Mouse (Mus musculus) embryo, embryonic 10 days (tissue): ENCODE measurements at regions not wholly inside any gene's neighbourhood (a gene's known extent, or its start where the extent isn't known, plus 50 kb on each side); places are given as distances from the start of the nearest gene placed in this dataset.
"Not testable (repeated sequence)": the region's sequence is repeated elsewhere in the genome, so short reads cannot be mapped to it uniquely, and the experiment has no call there.

Experiments used
- DNase-seq: peaks from one replicate; pipeline ENCODE4 v3.0.0-alpha.2; 2015; ENCODE audit warnings: low spot score

- DNase-seq, result not testable (repeated sequence)
These were observed 205.4 kb downstream of the Diras2 start for GRCm38 (mm10) chr13:52325647-52326046.

GRCm38 (mm10) chr13:52327734-52328133, 203.3 kb downstream of the Diras2 start:
- DNase-seq, result no peak

- DNase-seq, result no peak
These were observed 202.3 kb downstream of the Diras2 start for GRCm38 (mm10) chr13:52328766-52329165.

DNA sequence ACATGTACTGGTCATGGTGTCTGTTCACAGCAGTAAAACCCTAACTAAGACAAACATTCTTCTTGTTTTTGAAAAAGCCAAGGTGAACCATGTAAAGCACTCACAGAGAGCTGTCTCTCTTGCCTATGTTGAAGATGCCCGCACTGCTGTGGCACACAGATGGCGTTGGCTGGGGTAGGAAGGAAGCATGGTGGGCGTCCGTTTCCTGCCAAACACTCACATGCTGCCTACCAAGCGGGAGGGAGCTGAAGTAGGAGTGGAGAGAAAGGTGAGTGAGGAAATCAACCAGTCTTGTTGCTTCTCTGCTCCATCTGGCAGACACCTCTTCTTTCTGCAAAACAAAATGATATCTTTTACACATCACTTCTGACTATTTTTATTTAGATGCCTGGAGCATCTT, 200.0 kb downstream of the Diras2 start:
- DNase-seq, result no peak

- no peak for DNase-seq
These were observed 196.1 kb downstream of the Diras2 start for GRCm38 (mm10) chr13:52334962-52335361.

DNA sequence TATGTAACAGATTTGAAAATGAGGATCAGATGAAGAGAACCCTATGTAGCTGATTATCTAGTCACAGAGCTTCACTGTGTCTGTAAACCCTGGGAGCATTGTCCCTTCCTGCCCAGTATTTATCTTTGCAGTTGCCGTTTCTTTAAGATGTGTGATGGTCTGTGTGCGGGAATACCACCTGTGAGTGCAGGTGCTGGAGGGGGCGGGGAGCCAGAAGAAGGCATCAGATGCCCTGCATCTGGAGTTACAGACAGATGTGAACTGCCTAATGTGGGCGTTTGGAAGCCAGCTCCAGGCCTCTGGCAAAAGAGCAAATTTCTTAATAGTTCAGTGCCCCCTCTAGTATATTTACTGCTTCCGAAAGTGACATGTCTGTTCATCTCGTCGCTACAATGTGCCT, 193.1 kb downstream of the Diras2 start:
- no peak for DNase-seq

GRCm38 (mm10) chr13:52339156-52339555, 191.9 kb downstream of the Diras2 start:
- peak; percentile 27 for DNase-seq

DNA sequence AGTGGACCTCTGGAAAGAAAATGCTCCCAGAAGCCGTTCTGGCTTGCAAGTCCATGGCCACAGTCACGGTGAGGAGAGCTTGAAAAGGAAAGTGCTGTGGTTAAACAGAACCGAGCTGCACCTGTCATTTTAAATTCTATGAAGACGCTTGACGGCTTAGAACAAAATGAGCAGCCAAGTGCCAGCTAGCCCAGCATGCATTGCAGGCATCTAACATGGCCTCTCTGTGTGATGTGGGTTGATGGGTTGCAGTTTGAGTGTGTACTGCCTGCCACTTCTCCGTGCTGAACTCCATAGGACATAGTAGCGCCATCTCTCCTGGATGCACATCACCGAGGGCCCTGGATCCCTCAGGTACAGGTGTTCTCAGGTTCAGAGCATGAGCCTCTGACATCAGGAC, 189.1 kb downstream of the Diras2 start:
- DNase-seq, result no peak

DNA sequence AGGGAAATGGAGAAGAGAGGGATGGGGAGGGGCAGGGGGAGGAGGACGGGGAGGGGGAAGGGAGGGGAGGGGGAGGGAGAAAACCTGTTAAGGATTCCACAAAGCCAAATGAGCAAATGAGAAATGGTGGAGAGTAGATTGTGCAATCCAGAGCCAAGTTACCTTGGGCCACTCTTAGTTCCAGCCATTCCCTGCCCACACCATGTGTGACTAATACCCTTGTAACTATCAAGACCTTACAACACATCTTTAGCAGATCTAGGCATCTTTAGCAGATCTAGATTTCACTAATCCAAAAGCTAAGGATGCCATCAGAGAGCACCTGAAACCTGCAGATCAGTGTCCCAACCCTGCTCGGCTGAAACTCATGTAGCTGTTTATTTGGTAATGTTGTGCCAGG, 186.7 kb downstream of the Diras2 start:
- no peak for DNase-seq

DNA sequence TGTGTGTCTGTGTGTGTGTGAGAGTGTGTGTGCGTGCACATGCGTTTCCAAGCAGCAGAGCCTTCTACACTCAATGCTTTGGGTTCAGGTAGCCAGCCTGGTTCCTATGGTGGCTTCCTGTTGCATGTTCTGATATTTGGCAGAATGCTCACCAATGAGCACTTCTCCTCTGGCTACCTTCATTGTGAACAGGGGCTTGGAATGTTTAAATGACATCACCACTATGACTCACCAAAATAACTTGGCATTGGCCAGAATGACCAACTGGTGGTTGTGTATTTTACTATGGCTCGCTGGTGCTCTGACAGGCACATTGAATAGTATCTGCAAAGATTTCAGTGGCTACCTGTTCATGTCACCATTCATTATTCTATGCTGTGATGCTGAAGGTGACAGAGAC, 186.2 kb downstream of the Diras2 start:
- no peak for DNase-seq

- no peak for DNase-seq
These were observed 185.6 kb downstream of the Diras2 start for GRCm38 (mm10) chr13:52345375-52346026.

DNA sequence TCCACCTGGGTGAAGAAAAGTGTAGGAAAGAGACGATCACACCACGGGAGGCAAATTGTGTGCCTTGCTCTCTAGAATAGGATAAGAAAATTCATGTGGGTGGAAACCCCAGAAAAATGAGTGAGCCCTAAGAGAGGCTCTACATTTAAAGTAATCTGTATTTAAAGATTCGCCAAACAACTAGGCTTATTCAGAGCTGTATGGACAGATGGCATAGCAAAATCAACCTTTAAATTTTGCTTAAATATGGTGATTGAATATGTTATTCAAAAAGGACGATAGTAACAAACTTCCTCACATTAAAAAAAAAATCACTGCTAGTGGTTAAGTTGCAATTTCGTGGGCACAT, 185.1 kb downstream of the Diras2 start:
- no peak for DNase-seq

GRCm38 (mm10) chr13:52347631-52348030, 183.4 kb downstream of the Diras2 start:
- DNase-seq, result no peak

- DNase-seq, result no peak
These were observed 181.5 kb downstream of the Diras2 start for GRCm38 (mm10) chr13:52349606-52350005.

DNA sequence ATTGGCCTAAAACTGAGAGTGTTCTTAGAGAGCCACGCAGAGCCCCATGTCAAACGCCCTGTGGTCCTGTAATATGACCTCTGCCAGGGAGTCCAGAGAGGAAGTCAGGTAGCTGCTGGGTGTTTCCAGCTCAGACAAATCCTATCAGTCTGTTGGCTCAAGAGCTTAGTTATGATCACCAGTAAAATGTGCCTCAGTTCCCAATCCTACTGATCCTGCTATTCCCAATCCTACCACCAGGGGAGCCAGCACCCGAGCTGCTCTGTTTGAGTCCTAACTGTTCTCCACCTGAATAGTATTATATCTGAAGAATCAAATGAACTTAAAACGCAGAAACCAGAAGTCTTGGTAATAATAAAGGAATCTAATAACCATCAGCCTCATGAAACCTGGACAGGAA, 178.5 kb downstream of the Diras2 start:
- peak; percentile 29 for DNase-seq

DNA sequence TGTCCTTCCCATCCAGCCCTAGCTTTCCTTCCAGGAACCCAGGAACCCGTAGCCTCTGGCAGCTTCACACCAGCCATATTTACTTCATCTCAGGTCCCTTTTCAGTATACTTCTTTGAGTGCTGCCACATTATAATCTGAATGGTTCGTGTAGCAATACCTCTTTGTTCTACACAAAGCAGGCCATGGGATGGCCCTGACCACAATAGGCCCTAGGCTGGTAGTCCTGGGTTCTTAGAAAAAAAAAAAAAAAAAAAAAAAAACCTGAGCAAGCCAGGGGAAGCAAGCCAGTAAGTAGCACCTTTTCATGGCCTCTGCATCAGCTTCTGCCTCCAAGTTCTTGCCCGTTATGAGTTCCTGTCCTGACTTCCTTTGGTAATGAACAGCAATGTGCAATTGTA, 177.6 kb downstream of the Diras2 start:
- no peak for DNase-seq

DNA sequence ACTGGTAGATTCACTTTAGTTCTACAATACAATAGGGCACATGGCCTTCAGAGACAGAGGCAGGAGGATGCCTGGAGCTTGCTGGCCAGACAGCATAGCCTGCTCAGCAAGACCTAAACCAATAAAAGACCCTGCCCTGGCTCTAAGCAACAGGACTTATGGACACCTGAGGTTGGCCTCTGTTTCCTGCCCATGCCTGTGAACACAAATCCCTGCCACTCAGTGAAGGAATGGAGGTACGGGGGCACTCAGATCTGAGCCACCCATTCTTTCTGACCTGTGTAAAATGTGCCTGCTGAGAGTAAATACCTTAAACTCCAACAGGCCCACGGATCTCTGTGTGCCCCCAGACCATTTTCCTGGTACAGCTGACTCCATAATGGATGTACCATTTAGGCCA, 177.1 kb downstream of the Diras2 start:
- no peak for DNase-seq

GRCm38 (mm10) chr13:52355921-52356320, 175.2 kb downstream of the Diras2 start:
- not testable (repeated sequence) for DNase-seq

- not testable (repeated sequence) for DNase-seq
These were observed 171.7 kb downstream of the Diras2 start for GRCm38 (mm10) chr13:52359332-52359731.

DNA sequence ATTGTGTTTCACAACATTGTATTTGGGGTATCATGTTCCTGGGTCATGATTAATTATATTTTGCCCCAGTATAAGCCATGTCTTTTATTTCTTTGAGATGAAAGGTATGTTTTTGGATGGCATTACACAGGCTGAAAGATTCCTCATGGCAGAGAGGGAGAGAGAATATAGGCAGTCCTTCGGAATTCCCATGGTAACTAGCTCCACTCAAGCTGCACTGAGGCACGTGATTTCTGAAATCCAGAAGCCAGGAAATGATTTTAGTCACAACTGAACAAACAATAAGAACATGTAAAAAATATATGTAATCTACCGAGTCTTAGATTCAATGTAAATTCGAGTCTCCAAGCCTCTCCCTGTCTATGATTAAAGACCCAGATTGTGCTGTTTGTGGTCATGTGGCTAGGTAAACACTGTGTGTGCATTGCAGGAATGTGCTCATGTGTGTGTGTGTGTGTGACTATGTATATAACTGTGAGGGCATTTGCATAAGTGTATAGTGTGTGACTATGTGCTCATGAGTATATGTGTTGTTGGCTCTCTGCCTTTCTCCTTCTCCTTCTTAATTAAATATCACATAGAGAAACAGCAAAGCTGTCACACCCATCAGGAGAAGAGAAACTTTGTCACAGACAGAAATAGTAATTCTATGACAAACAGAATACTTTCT, 169.8 kb downstream of the Diras2 start:
- DNase-seq, result no peak

GRCm38 (mm10) chr13:52362266-52362665, 168.8 kb downstream of the Diras2 start:
- DNase-seq, result no peak

- no peak for DNase-seq
These were observed 161.2 kb downstream of the Diras2 start for GRCm38 (mm10) chr13:52369851-52370250.

GRCm38 (mm10) chr13:52371986-52372385, 159.1 kb downstream of the Diras2 start:
- no peak for DNase-seq

DNA sequence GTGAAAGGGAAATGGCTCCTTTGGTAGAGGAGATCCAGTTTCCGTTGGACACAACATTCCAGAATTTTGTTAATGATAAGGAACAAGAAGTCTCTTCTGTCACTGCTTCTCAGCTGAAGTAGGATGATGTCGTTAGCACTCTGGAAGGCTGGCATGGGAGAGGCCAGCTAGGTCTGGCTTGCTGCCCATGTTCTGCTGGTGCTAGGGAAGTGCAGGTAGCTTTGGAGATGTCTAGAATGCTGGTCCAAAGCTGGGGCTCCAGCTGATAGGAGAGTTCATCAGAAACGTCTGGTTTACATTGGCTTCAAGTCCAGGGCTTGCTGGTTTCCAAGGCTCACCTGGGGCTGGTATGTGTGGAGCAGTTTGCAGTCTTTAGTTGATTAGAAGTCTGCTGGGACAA, 156.3 kb downstream of the Diras2 start:
- no peak for DNase-seq
